ENCODE assay signal across 10 mouse cellular contexts in genomic region chr1:42243458-42243855, GRCm38 (mm10).
DNase-seq lines count a peak whose midpoint lies in the region; ATAC-seq and TF ChIP-seq lines count a peak whose summit lies in the region.
"Had no signal": no experiment of that assay in that cellular context is flagged by ENCODE, and none has a peak within 500 bp of the region (broad histone marks: within the 10 kb centered on the region; RNA-seq: fewer than 3 reads in every experiment).

No protein-coding gene starts in this region.

- no peaks in the 10 kb centered on the region; the same call in 1 of the 2 replicates for H3K4me1 ChIP-seq in liver, adult 2 months (ENCODE audit: control insufficient read depth, insufficient read depth, low read length)
- no peaks in the 10 kb centered on the region for H3K4me1 ChIP-seq in liver, embryonic 12.5 days
- no peaks in the 10 kb centered on the region for H3K4me1 ChIP-seq in embryonic facial prominence, embryonic 11.5 days (ENCODE audit: control insufficient read depth, insufficient read depth, low read length)
- peaks cover 14% of the 10 kb centered on the region; the same call in 1 of the 2 replicates for H3K4me1 ChIP-seq in kidney, embryonic 16.5 days (ENCODE audit: insufficient read depth, low read length)
- H3K4me1 ChIP-seq in lung, adult 2 months (ENCODE audit: control insufficient read depth, insufficient read depth, low read length), result no peaks in the 10 kb centered on the region
- H3K4me1 ChIP-seq: megakaryocyte, embryonic 14.5 days had no signal

- H3K9ac ChIP-seq in liver, adult 2 months (ENCODE audit: low read depth, low read length), result no peak overlapping the region
- H3K9ac ChIP-seq in liver, embryonic 12.5 days, result no peak overlapping the region
- no peak overlapping the region for H3K9ac ChIP-seq in embryonic facial prominence, embryonic 11.5 days (replicated peaks; ENCODE audit: low read length)
- no peak overlapping the region for H3K9ac ChIP-seq in kidney, embryonic 16.5 days (replicated peaks; ENCODE audit: low read length)

- no peaks in the 10 kb centered on the region for H3K27me3 ChIP-seq in liver, adult 2 months (ENCODE audit: control insufficient read depth, insufficient read depth, low read length)
- H3K27me3 ChIP-seq in liver, embryonic 12.5 days (replicated peaks), result no peaks in the 10 kb centered on the region
- H3K27me3 ChIP-seq in embryonic facial prominence, embryonic 11.5 days (ENCODE audit: control insufficient read depth, insufficient read depth, low read length), result no peaks in the 10 kb centered on the region
- no peaks in the 10 kb centered on the region for H3K27me3 ChIP-seq in kidney, embryonic 16.5 days (ENCODE audit: insufficient read depth, low read length)
- H3K27me3 ChIP-seq: megakaryocyte, embryonic 14.5 days had no signal

- H3K4me3 ChIP-seq in liver, adult 2 months (ENCODE audit: insufficient read depth, low read depth, low read length), result no peak overlapping the region
- H3K4me3 ChIP-seq in liver, embryonic 12.5 days, result no peak overlapping the region
- no peak overlapping the region for H3K4me3 ChIP-seq in embryonic facial prominence, embryonic 11.5 days (ENCODE audit: low read depth, low read length)
- H3K4me3 ChIP-seq in kidney, embryonic 16.5 days (ENCODE audit: low read length), result no peak overlapping the region
- H3K4me3 ChIP-seq in lung, adult 2 months (replicated peaks; ENCODE audit: extremely low read depth, low read depth, low read length), result no peak overlapping the region
- H3K4me3 ChIP-seq: erythroblast, embryonic 14.5 days; megakaryocyte, embryonic 14.5 days had no signal

- H3K9me3 ChIP-seq in liver, embryonic 12.5 days (replicated peaks), result no peaks in the 10 kb centered on the region
- no peaks in the 10 kb centered on the region for H3K9me3 ChIP-seq in embryonic facial prominence, embryonic 11.5 days (replicated peaks; ENCODE audit: control insufficient read depth, low read length)
- H3K9me3 ChIP-seq in kidney, embryonic 16.5 days (ENCODE audit: low read length), result no peaks in the 10 kb centered on the region

- TF ChIP-seq POLR2A in liver, adult 2 months (IDR thresholded peaks at IDR 0.05; ENCODE audit: extremely low read depth, insufficient read depth, low read length), result no peak
- no peak for TF ChIP-seq POLR2A in lung, adult 2 months (IDR thresholded peaks at IDR 0.05; ENCODE audit: borderline replicate concordance, extremely low read depth, low read depth, low read length)

- no peak overlapping the region for H3K27ac ChIP-seq in liver, adult 2 months (replicated peaks; ENCODE audit: insufficient read depth, low read depth, low read length)
- no peak overlapping the region for H3K27ac ChIP-seq in liver, embryonic 12.5 days
- 0 out of 2 replicates have a peak overlapping the region, but pooled peaks have one; percentile 13 for H3K27ac ChIP-seq in embryonic facial prominence, embryonic 11.5 days (replicated peaks; ENCODE audit: low read depth, low read length)
- no peak overlapping the region for H3K27ac ChIP-seq in kidney, embryonic 16.5 days (ENCODE audit: low read length)

- H3K4me2 ChIP-seq in liver, embryonic 12.5 days, result no peak overlapping the region
- H3K4me2 ChIP-seq in embryonic facial prominence, embryonic 11.5 days (ENCODE audit: low read depth, low read length), result no peak overlapping the region
- peak overlapping the region; percentile 37 for H3K4me2 ChIP-seq in kidney, embryonic 16.5 days (replicated peaks; ENCODE audit: low read depth, low read length)

- no peaks in the 10 kb centered on the region for H3K79me2 ChIP-seq in liver, adult 2 months (ENCODE audit: control insufficient read depth, insufficient read depth, low read length)

- ATAC-seq in liver, embryonic 12.5 days, result no peak
- peak; percentile 48 for ATAC-seq in embryonic facial prominence, embryonic 11.5 days (replicated peaks; ENCODE audit: insufficient number of reproducible peaks, low FRiP score, low TSS enrichment, low read depth)
- ATAC-seq in kidney, embryonic 16.5 days (ENCODE audit: low FRiP score, low TSS enrichment), result peak; percentile 82

- WGBS in liver, adult 2 months, result 26% methylated on average over 5 of the region's 5 CpGs
- WGBS in liver, embryonic 12.5 days (ENCODE audit: insufficient replicate concordance), result 40% methylated on average over 5 of the region's 5 CpGs
- 37% methylated on average over 5 of the region's 5 CpGs for WGBS in embryonic facial prominence, embryonic 11.5 days
- 38% methylated on average over 5 of the region's 5 CpGs for WGBS in kidney, embryonic 16.5 days
- WGBS in lung, adult 2 months, result 44% methylated on average over 5 of the region's 5 CpGs

- no peak for TF ChIP-seq CTCF in liver, adult 2 months (IDR thresholded peaks at IDR 0.05; ENCODE audit: low read depth, low read length)
- no peak for TF ChIP-seq CTCF in lung, adult 2 months (IDR thresholded peaks at IDR 0.05; ENCODE audit: insufficient read depth, low read length)

- peak; percentile 16 for DNase-seq in liver, adult 2 months (ENCODE audit: extremely low read depth, low read depth, low spot score)
- DNase-seq in embryonic facial prominence, embryonic 11.5 days (ENCODE audit: low spot score), result peak; percentile 29
- DNase-seq in retina, embryonic 14.5 days (ENCODE audit: low spot score), result peak; percentile 22
- no peak for DNase-seq in right cerebral cortex, postnatal 36 days (ENCODE audit: low spot score in 2 of 2)
- DNase-seq in lung, adult 2 months, result no peak
- no peak for DNase-seq in thymus, postnatal 25 days

- H3K36me3 ChIP-seq in liver, adult 2 months (ENCODE audit: control insufficient read depth, insufficient read depth, low read length), result no peaks in the 10 kb centered on the region
- no peaks in the 10 kb centered on the region for H3K36me3 ChIP-seq in liver, embryonic 12.5 days
- no peaks in the 10 kb centered on the region for H3K36me3 ChIP-seq in embryonic facial prominence, embryonic 11.5 days (replicated peaks; ENCODE audit: control insufficient read depth, insufficient read depth, low read depth, low read length)
- no peaks in the 10 kb centered on the region for H3K36me3 ChIP-seq in kidney, embryonic 16.5 days (ENCODE audit: insufficient read depth, low read length)

Comparison
In these comparisons a context has a peak if more than half of its experiments do, and no peak if none do; other contexts are left out.
1. DNase-seq: peak in liver, adult 2 months (single experiment), embryonic facial prominence, embryonic 11.5 days (single experiment) and retina, embryonic 14.5 days (single experiment); none in right cerebral cortex, postnatal 36 days (0 of 2), lung, adult 2 months (single experiment) and thymus, postnatal 25 days (single experiment).